In the genomic region with DNA sequence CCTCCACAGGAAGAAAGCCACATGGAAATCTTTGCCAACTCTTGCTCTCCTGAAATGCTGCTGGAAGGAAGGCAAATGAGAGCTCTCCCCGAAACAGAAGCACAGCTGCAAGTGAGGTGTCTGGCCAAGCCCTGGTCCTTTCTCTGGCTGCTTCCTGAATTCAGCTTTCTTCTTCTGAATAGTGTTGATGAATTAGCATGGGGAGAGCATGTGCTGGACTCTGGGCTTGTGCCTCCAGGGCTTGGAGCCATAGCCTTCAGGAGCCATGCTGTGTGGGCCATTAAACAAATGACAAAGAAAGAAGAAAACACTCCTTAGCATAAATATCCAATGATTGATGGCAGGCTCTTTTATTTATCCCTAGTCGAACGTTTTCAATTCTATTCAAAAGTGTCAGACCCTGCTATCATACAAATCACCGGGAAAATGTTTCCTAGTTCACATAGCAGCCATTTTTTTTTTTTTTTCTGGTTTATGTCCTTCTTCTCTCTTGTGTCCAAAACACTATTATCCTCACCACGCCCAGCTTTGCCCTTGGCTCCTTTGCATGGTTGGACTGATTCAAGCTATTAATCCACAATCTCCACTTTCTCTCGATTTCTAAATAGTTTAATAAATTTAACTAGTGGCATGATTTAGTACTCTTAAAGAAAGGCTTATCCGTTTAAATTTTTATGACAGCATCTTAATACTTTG, we compare ENCODE assay signal across 8 mouse cellular contexts.
A peak's percentile ranks its signal among the peaks of the same experiment; 100 is the strongest.
DNase-seq lines count a peak whose midpoint lies in the region; ATAC-seq lines count a peak whose summit lies in the region.
"Had no signal": no experiment of that assay in that cellular context is flagged by ENCODE, and none has a peak within 500 bp of the region (broad histone marks: within the 10 kb centered on the region; RNA-seq: fewer than 3 reads in every experiment).

No protein-coding gene starts in this region.

- 14% methylated on average over 7 of the region's 7 CpGs for WGBS in hindbrain, embryonic 16.5 days
- WGBS in midbrain, embryonic 10.5 days: 35% methylated on average over 7 of the region's 7 CpGs

- H3K4me1 ChIP-seq in hindbrain, embryonic 16.5 days (ENCODE audit: control insufficient read depth, insufficient read depth, low read depth, low read length): peaks cover 15% of the 10 kb centered on the region
- peaks cover 19% of the 10 kb centered on the region for H3K4me1 ChIP-seq in midbrain, embryonic 10.5 days

- H3K9me3 ChIP-seq in hindbrain, embryonic 16.5 days (ENCODE audit: control insufficient read depth, low read length): no peaks in the 10 kb centered on the region
- no peaks in the 10 kb centered on the region for H3K9me3 ChIP-seq in midbrain, embryonic 10.5 days (replicated peaks)

- peak overlapping the region; percentile 69 for H3K27ac ChIP-seq in hindbrain, embryonic 16.5 days (ENCODE audit: low read depth, low read length)
- H3K27ac ChIP-seq in midbrain, embryonic 10.5 days (replicated peaks): peak overlapping the region; percentile 78
- H3K27ac ChIP-seq: liver, embryonic 14.5 days had no signal

- peak overlapping the region; percentile 21 for H3K4me2 ChIP-seq in hindbrain, embryonic 16.5 days (ENCODE audit: low read length)

- no peaks in the 10 kb centered on the region for H3K36me3 ChIP-seq in hindbrain, embryonic 16.5 days (ENCODE audit: control insufficient read depth, insufficient read depth, low read length)
- no peaks in the 10 kb centered on the region for H3K36me3 ChIP-seq in midbrain, embryonic 10.5 days

- DNase-seq in cerebellum, adult 11 months: peak; percentile 3
- DNase-seq in embryo, embryonic 10.5 days (ENCODE audit: low spot score): peak; percentile 72
- DNase-seq in midbrain, embryonic 10.5 days (ENCODE audit: low spot score): peak; percentile 28
- no peak for DNase-seq in spleen, postnatal 10 days (ENCODE audit: low spot score in 2 of 2)
- DNase-seq in adrenal gland, adult (ENCODE audit: inconsistent age in 2 of 2, low spot score in 1 of 2): no peak
- DNase-seq in testis, postnatal 10 days (ENCODE audit: low spot score): no peak

- peak; percentile 93 for ATAC-seq in hindbrain, embryonic 16.5 days

- H3K4me3 ChIP-seq in hindbrain, embryonic 16.5 days (ENCODE audit: low read length): no peak overlapping the region
- H3K4me3 ChIP-seq in midbrain, embryonic 10.5 days: no peak overlapping the region

- no peaks in the 10 kb centered on the region for H3K27me3 ChIP-seq in hindbrain, embryonic 16.5 days (replicated peaks; ENCODE audit: control insufficient read depth, insufficient read depth, low read length)
- H3K27me3 ChIP-seq in midbrain, embryonic 10.5 days (ENCODE audit: low read depth, poor library complexity, severe bottlenecking): no peaks in the 10 kb centered on the region

- H3K9ac ChIP-seq in hindbrain, embryonic 16.5 days (ENCODE audit: low read depth, low read length): no peak overlapping the region
- H3K9ac ChIP-seq: liver, embryonic 14.5 days had no signal

Comparison
In these comparisons a context has a peak if more than half of its experiments do, and no peak if none do; other contexts are left out.
1. DNase-seq: peak in cerebellum, adult 11 months (single experiment), embryo, embryonic 10.5 days (single experiment) and midbrain, embryonic 10.5 days (single experiment); none in spleen, postnatal 10 days (0 of 2), adrenal gland, adult (0 of 2) and testis, postnatal 10 days (single experiment).